Mouse (Mus musculus) liver, embryonic 12.5 days (tissue): Measurements from ENCODE around the gene Stkld1. TPM values are rescaled to one million over a fixed set of nuclear protein-coding genes. Genes with fewer than 3 reads are reported as not detected.

ENCODE experiments used
- ATAC-seq: fragments of 200-750 bp; cut with Nextera tagmentation; 2 replicates; pipeline ENCODE4 v1.8.0; 2017; ENCODE audit warnings: moderate number of reproducible peaks, mild to moderate bottlenecking, moderate library complexity
- H3K27ac ChIP-seq: fragments of 300-500 bp; sonication (generic); 2 replicates; pipeline ENCODE4 v1.5.1; 2016; ENCODE audit warnings: mild to moderate bottlenecking
- H3K27me3 ChIP-seq: fragments of 300-500 bp; sonication (generic); replicated peaks from 2 replicates; pipeline ENCODE4 v1.6.1; 2016; ENCODE audit warnings: mild to moderate bottlenecking, moderate library complexity
- H3K36me3 ChIP-seq: fragments of 300-500 bp; sonication (generic); 2 replicates; pipeline ENCODE4 v1.6.1; 2016; ENCODE audit warnings: mild to moderate bottlenecking, moderate library complexity
- H3K4me1 ChIP-seq: fragments of 300-500 bp; sonication (generic); 2 replicates; pipeline ENCODE4 v1.6.1; 2016
- H3K4me2 ChIP-seq: fragments of 300-500 bp; sonication (generic); 2 replicates; pipeline ENCODE4 v1.6.1; 2016; ENCODE audit warnings: mild to moderate bottlenecking, moderate library complexity
- H3K4me3 ChIP-seq: fragments of 300-500 bp; sonication (generic); 2 replicates; pipeline ENCODE4 v1.5.1; 2016; ENCODE audit warnings: mild to moderate bottlenecking, moderate library complexity
- H3K9ac ChIP-seq: fragments of 300-500 bp; sonication (generic); 2 replicates; pipeline ENCODE4 v1.6.1; 2016; ENCODE audit warnings: mild to moderate bottlenecking, moderate library complexity
- H3K9me3 ChIP-seq: fragments of 300-500 bp; sonication (generic); replicated peaks from 2 replicates; pipeline ENCODE4 v1.6.1; 2016; ENCODE audit warnings: mild to moderate bottlenecking, moderate library complexity
- WGBS: fragments of 180-500 bp; shearing (Covaris S2); methylation state at CpG from one replicate; pipeline ENCODE4 v1.1.7; 2016; ENCODE audit not compliant: insufficient replicate concordance; 5-methylcytosine and 5-hydroxymethylcytosine counted together
- polyA plus RNA-seq: library from polyadenylated mRNA; unstranded; fragments of >200 nt; fragmentation: Nextera tagmentation; extraction: Ambion mirVana; gene quantifications from 2 replicates; pipeline ENCODE4 v1.2.1, GENCODE M21; 2016

The Stkld1 gene
- polyA plus RNA-seq, 1 experiment from 2014 or later: 0.14 TPM

- Histone ChIP-seq H3K9me3 (no peaks in the 10 kb centered on the region), H3K27me3 (no peaks in the 10 kb centered on the region), H3K4me3 (no peak overlapping the region), H3K36me3 (peaks cover 93% of the 10 kb centered on the region), H3K27ac (no peak overlapping the region), H3K4me1 (no peaks in the 10 kb centered on the region), H3K4me2 (no peak overlapping the region), H3K9ac (no peak overlapping the region)
- no peak for ATAC-seq
- WGBS: 78% methylated on average over 4 of the region's 4 CpGs
Observed at GRCm38 (mm10) chr2:26952193-26952592, 18.3 kb downstream of the Stkld1 start.

- H3K9me3 ChIP-seq: no peaks in the 10 kb centered on the region
- ATAC-seq: no peak
- H3K36me3 ChIP-seq: peaks cover 98% of the 10 kb centered on the region
- 86% methylated on average over 8 of the region's 8 CpGs for WGBS
- H3K4me3 ChIP-seq: no peak overlapping the region
- H3K4me1 ChIP-seq: 0 out of 2 replicates have a peak, but pooled peaks cover 1% of the 10 kb centered on the region
- H3K27me3 ChIP-seq: no peaks in the 10 kb centered on the region
- H3K9ac ChIP-seq: no peak overlapping the region
- H3K4me2 ChIP-seq: no peak overlapping the region
- no peak overlapping the region for H3K27ac ChIP-seq
Observed at GRCm38 (mm10) chr2:26952866-26953265, 19.0 kb downstream of the Stkld1 start.

- peaks cover 97% of the 10 kb centered on the region for H3K36me3 ChIP-seq
- no peak overlapping the region for H3K4me3 ChIP-seq
- WGBS: 97% methylated on average over 2 of the region's 2 CpGs
- no peak overlapping the region for H3K9ac ChIP-seq
- no peak for ATAC-seq
- no peak overlapping the region for H3K27ac ChIP-seq
- no peaks in the 10 kb centered on the region for H3K27me3 ChIP-seq
- H3K9me3 ChIP-seq: no peaks in the 10 kb centered on the region
- H3K4me2 ChIP-seq: no peak overlapping the region
- 0 out of 2 replicates have a peak, but pooled peaks cover 6% of the 10 kb centered on the region for H3K4me1 ChIP-seq
Observed at GRCm38 (mm10) chr2:26954735-26955395, 21.0 kb downstream of the Stkld1 start.

- H3K27me3 ChIP-seq: no peaks in the 10 kb centered on the region
- WGBS: 88% methylated on average over 12 of the region's 12 CpGs
- no peak overlapping the region for H3K9ac ChIP-seq
- peaks cover 97% of the 10 kb centered on the region for H3K36me3 ChIP-seq
- no peak overlapping the region for H3K4me2 ChIP-seq
- H3K9me3 ChIP-seq: no peaks in the 10 kb centered on the region
- H3K4me3 ChIP-seq: no peak overlapping the region
- 0 out of 2 replicates have a peak, but pooled peaks have one; percentile 50 for ATAC-seq
- H3K27ac ChIP-seq: 0 out of 2 replicates have a peak overlapping the region, but pooled peaks have one; percentile 18
- H3K4me1 ChIP-seq: peaks cover 15% of the 10 kb centered on the region
Observed at GRCm38 (mm10) chr2:26956811-26957487, 23.1 kb downstream of the Stkld1 start.

GRCm38 (mm10) chr2:26957488-26957859 lies 23.6 kb downstream of the Stkld1 start:
- peaks cover 20% of the 10 kb centered on the region for H3K4me1 ChIP-seq
- ATAC-seq: no peak
- peaks cover 97% of the 10 kb centered on the region for H3K36me3 ChIP-seq
- no peaks in the 10 kb centered on the region for H3K27me3 ChIP-seq
- no peaks in the 10 kb centered on the region for H3K9me3 ChIP-seq
- H3K9ac ChIP-seq: no peak overlapping the region
- WGBS: 77% methylated on average over 2 of the region's 2 CpGs
- no peak overlapping the region for H3K4me2 ChIP-seq
- H3K4me3 ChIP-seq: no peak overlapping the region
- H3K27ac ChIP-seq: peak overlapping the region; percentile 18; the same call in 1 of the 2 replicates

GRCm38 (mm10) chr2:26960756-26961155 lies 26.9 kb downstream of the Stkld1 start:
- H3K36me3 ChIP-seq: peaks cover 68% of the 10 kb centered on the region
- ATAC-seq: no peak
- H3K4me2 ChIP-seq: no peak overlapping the region
- H3K9me3 ChIP-seq: no peaks in the 10 kb centered on the region
- H3K4me3 ChIP-seq: no peak overlapping the region
- no peak overlapping the region for H3K9ac ChIP-seq
- no peak overlapping the region for H3K27ac ChIP-seq
- 76% methylated on average over 4 of the region's 4 CpGs for WGBS
- H3K27me3 ChIP-seq: no peaks in the 10 kb centered on the region
- peaks cover 42% of the 10 kb centered on the region for H3K4me1 ChIP-seq

GRCm38 (mm10) chr2:26963923-26964723 lies 30.3 kb downstream of the Stkld1 start, which contains the start of gene Rexo4:
Rexo4 (minus strand) TSS chr2:26964386.
- no peaks in the 10 kb centered on the region for H3K27me3 ChIP-seq
- H3K4me2 ChIP-seq: peak within 1 kb of the TSS; percentile 87
- peaks cover 35% of the 10 kb centered on the region for H3K36me3 ChIP-seq
- H3K9me3 ChIP-seq: peaks cover 7% of the 10 kb centered on the region; the same call in 1 of the 2 replicates
- H3K4me3 ChIP-seq: peak within 1 kb of the TSS; percentile 88
- peaks cover 37% of the 10 kb centered on the region for H3K4me1 ChIP-seq
- WGBS: under 1% methylated on average over 50 of the region's 50 CpGs
- H3K9ac ChIP-seq: peak within 1 kb of the TSS; percentile 87
- peak; percentile 92 for ATAC-seq
- H3K27ac ChIP-seq: peak within 1 kb of the TSS; percentile 96

- peaks cover 7% of the 10 kb centered on the region; the same call in 1 of the 2 replicates for H3K9me3 ChIP-seq
- no peaks in the 10 kb centered on the region for H3K27me3 ChIP-seq
- H3K27ac ChIP-seq: peak overlapping the region; percentile 96
- peaks cover 37% of the 10 kb centered on the region for H3K4me1 ChIP-seq
- peak overlapping the region; percentile 87 for H3K9ac ChIP-seq
- peak overlapping the region; percentile 88 for H3K4me3 ChIP-seq
- peaks cover 30% of the 10 kb centered on the region for H3K36me3 ChIP-seq
- peak; percentile 43 for ATAC-seq
- WGBS: 19% methylated on average over 14 of the region's 14 CpGs
- H3K4me2 ChIP-seq: peak overlapping the region; percentile 87
Observed at GRCm38 (mm10) chr2:26964724-26965370, 31.0 kb downstream of the Stkld1 start.

- no peak overlapping the region for H3K4me3 ChIP-seq
- WGBS: 65% methylated on average over 2 of the region's 2 CpGs
- H3K4me1 ChIP-seq: peaks cover 24% of the 10 kb centered on the region
- H3K36me3 ChIP-seq: peaks cover 6% of the 10 kb centered on the region
- ATAC-seq: no peak
- peaks cover 7% of the 10 kb centered on the region; the same call in 1 of the 2 replicates for H3K9me3 ChIP-seq
- H3K9ac ChIP-seq: no peak overlapping the region
- no peak overlapping the region for H3K4me2 ChIP-seq
- peaks cover 3% of the 10 kb centered on the region; the same call in 1 of the 2 replicates for H3K27me3 ChIP-seq
- H3K27ac ChIP-seq: no peak overlapping the region
Observed at GRCm38 (mm10) chr2:26967262-26967661, 33.4 kb downstream of the Stkld1 start.

- H3K27ac ChIP-seq: peak within 1 kb of the TSS; percentile 64; the same call in 1 of the 2 replicates
- WGBS: 52% methylated on average over 3 of the region's 3 CpGs
- ATAC-seq: no peak
- no peak within 1 kb of the TSS for H3K9ac ChIP-seq
- no peaks in the 10 kb centered on the region for H3K4me1 ChIP-seq
- peaks cover 12% of the 10 kb centered on the region for H3K27me3 ChIP-seq
- H3K9me3 ChIP-seq: no peaks in the 10 kb centered on the region
- H3K4me3 ChIP-seq: no peak within 1 kb of the TSS
- H3K4me2 ChIP-seq: 0 out of 2 replicates have a peak within 1 kb of the TSS, but pooled peaks have one; percentile 3
- H3K36me3 ChIP-seq: no peaks in the 10 kb centered on the region
Observed at GRCm38 (mm10) chr2:26973116-26973515, 39.3 kb downstream of the Stkld1 start, which contains the start of gene Adamts13. Adamts13 (plus strand) TSS chr2:26973416.

GRCm38 (mm10) chr2:26973960-26974359 lies 40.1 kb downstream of the Stkld1 start:
- H3K9me3 ChIP-seq: no peaks in the 10 kb centered on the region
- H3K36me3 ChIP-seq: no peaks in the 10 kb centered on the region
- ATAC-seq: no peak
- H3K9ac ChIP-seq: no peak overlapping the region
- H3K4me3 ChIP-seq: no peak overlapping the region
- H3K27ac ChIP-seq: 0 out of 2 replicates have a peak overlapping the region, but pooled peaks have one; percentile 64
- H3K27me3 ChIP-seq: peaks cover 12% of the 10 kb centered on the region
- 0 out of 2 replicates have a peak overlapping the region, but pooled peaks have one; percentile 3 for H3K4me2 ChIP-seq
- no peaks in the 10 kb centered on the region for H3K4me1 ChIP-seq
- 16% methylated on average over 4 of the region's 4 CpGs for WGBS
